Mouse (Mus musculus): ENCODE data around the gene Hist1h3h. TPM values are rescaled to one million over a fixed set of nuclear protein-coding genes. Genes with fewer than 3 reads are reported as not detected.
"Not testable (repeated sequence)": the region's sequence is repeated elsewhere in the genome, so short reads cannot be mapped to it uniquely, and the experiment has no call there.

Hist1h3h gene
- polyA plus RNA-seq, 1 experiment from 2014 or later: not detected

DNA sequence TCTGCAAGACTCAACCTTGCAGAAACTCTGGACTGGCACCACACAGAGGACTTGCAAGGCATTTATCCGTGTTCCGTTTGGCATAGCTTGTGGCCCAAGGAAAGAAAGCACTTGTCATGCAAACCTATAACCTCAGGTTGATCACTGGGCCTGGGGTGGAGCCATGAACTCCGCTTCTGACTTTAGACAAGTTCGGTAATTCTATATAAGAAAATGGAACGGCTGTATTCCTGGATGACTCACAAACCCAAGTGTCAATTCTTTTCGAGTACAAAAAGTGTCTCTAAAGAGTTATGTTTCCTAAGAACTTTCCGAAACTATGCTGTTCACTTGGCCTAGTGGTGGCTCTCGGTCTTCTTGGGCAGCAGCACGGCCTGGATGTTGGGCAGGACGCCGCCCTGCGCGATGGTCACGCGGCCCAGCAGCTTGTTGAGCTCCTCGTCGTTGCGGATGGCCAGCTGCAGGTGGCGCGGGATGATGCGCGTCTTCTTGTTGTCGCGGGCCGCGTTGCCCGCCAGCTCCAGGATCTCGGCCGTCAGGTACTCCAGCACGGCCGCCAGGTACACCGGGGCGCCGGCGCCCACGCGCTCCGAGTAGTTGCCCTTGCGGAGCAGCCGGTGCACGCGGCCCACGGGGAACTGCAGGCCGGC is 3.8 kb downstream of the Hist1h3h start:
- 9% methylated on average over 7 of the region's 44 CpGs for WGBS (ENCODE audit: missing documents)
- H3K79me2 ChIP-seq (ENCODE audit: inconsistent target); H3K36me3 ChIP-seq (ENCODE audit: inconsistent target): not testable (repeated sequence)
- H3K27ac ChIP-seq: peak overlapping the region; percentile 65
- H3K4me3 ChIP-seq (ENCODE audit: inconsistent target): peak overlapping the region; percentile 6; the same call in 1 of the 2 replicates

DNA sequence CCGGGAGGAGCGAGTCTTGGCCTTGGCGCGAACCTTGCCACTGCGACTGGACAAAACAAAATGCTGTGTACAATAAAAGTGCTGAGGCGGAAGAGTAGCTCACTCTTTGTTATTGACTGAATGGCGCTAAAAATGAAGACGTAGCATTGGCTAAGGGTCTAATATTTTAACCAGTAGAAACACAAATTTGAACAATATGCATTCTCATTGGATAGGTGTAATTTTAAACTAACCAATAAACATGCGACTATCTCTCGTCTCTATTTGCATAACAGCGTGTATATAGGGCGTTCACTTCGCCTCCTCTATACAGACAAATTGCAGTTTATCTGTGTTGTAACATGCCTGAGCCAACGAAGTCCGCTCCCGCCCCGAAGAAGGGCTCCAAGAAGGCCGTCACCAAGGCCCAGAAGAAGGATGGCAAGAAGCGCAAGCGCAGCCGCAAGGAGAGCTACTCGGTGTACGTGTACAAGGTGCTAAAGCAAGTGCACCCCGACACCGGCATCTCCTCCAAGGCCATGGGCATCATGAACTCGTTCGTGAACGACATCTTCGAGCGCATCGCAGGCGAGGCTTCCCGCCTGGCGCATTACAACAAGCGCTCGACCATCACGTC is 4.4 kb downstream of the Hist1h3h start, which contains the start of gene Hist1h2bm:
Gene Hist1h2bm, plus strand, starts transcription at position 288 of the 616 bp plus-strand sequence.
- H3K27ac ChIP-seq: peak within 1 kb of the TSS; percentile 65
- peak within 1 kb of the TSS; percentile 6; the same call in 1 of the 2 replicates for H3K4me3 ChIP-seq (ENCODE audit: inconsistent target)
- not testable (repeated sequence) for H3K79me2 ChIP-seq (ENCODE audit: inconsistent target); H3K36me3 ChIP-seq (ENCODE audit: inconsistent target)
- WGBS (ENCODE audit: missing documents): 0% methylated on average over 23 of the region's 37 CpGs

DNA sequence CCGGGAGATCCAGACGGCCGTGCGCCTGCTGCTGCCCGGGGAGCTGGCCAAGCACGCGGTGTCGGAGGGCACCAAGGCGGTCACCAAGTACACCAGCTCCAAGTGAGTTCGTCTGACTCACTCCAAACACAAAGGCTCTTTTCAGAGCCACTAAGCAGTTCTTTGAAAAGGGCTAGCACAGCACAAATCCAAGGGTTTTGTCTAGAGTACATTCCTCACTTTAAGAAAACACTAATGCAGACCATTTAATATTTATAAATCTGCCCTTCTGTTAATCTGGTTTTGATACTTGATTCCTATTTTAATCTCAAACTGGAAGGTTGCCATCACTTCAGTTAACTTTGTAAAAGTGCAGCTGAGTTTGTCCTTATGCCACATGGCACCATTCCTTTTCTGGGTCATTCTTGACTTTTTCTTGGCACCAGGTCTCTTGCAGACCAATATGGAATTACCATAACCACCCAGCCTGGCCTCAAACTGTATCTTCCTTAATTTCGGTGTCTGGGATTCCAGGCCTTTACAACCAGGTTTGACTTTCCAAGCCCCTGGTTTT is 5.0 kb downstream of the Hist1h3h start:
- no peaks in the 10 kb centered on the region for H3K36me3 ChIP-seq (ENCODE audit: inconsistent target)
- WGBS (ENCODE audit: missing documents): 14% methylated on average over 6 of the region's 11 CpGs
- no peak overlapping the region for H3K4me3 ChIP-seq (ENCODE audit: inconsistent target)
- H3K79me2 ChIP-seq (ENCODE audit: inconsistent target): no peaks in the 10 kb centered on the region
- H3K27ac ChIP-seq: peak overlapping the region; percentile 35

DNA sequence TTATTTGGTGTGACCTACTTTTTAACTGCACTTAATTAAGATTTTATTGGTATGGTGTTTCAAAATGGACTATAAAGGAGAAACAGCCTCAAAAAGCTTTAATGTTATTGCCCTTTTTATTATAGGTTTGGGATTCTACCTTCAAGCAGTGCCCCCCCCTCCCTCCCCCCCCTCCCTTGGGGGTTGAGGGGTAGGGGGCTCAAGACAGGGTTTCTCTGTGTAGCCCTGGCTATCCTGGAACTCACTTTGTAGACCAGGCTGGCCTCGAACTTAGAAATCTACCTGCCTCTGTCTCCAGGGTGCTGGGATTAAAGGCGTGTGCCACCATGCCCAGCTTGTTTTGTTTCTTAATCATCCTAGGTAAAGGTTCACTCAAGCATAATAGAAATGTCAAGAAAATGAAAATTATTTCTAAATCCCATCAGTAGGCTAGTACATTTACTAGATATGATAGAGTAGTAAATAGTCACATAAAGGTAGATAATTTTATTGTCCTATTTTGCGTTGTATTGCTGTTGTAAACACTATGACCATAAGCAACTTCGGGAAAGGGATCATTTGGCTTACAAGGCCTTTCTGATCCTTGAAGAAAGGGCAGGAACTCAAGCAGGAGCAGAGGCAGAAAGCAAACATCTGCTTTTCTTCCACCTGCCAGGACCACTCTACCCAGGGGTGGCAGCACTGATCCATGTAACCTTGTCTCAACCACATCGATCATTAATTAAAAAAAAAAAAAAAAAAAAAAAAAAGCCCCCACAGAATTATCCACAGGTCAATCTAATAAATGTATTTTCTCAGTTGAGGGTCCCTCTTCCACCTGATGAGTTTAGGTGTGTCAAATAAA is 5.8 kb downstream of the Hist1h3h start:
- whole genome bisulfite sequencing (ENCODE audit: missing documents): 60% methylated on average over 5 of the region's 5 CpGs
- Histone ChIP-seq H3K79me2 (ENCODE audit: inconsistent target) (no peaks in the 10 kb centered on the region), H3K4me3 (ENCODE audit: inconsistent target) (no peak overlapping the region), H3K36me3 (ENCODE audit: inconsistent target) (no peaks in the 10 kb centered on the region), H3K27ac (peak overlapping the region; percentile 35)

DNA sequence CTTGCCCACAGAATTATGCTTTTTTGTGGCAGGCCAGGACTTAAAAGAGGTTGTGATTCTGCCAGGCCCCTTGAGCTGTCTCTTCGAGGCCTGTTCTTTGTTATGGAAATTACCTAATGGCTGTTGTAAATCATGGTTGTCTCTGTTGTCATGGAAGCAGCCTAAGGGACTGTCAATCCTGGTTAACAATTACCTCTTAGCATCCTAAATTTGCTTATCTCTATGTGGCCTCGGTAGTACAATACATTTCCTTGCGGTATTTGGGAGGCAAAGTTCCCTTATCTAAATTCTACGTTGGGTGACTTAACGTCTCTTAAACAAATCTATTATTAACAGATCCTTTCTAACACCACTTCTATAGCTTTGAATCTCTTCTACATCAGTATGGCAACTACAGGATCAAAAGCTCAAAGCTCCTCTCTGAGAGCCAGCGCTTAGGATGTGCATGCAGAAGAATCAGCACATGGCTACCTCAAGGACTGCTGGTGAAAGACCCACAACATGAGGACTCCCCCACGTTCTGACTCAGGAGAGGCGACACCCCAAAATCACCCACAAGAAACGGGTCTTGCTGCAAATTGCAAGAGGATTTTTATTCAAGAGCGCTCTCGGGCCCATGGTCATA is 10.6 kb downstream of the Hist1h3h start:
- H3K4me3 ChIP-seq (ENCODE audit: inconsistent target): no peak overlapping the region
- H3K27ac ChIP-seq: no peak overlapping the region
- no peaks in the 10 kb centered on the region for H3K36me3 ChIP-seq (ENCODE audit: inconsistent target)
- H3K79me2 ChIP-seq (ENCODE audit: inconsistent target): no peaks in the 10 kb centered on the region
- WGBS (ENCODE audit: missing documents): 82% methylated on average over 8 of the region's 11 CpGs

DNA sequence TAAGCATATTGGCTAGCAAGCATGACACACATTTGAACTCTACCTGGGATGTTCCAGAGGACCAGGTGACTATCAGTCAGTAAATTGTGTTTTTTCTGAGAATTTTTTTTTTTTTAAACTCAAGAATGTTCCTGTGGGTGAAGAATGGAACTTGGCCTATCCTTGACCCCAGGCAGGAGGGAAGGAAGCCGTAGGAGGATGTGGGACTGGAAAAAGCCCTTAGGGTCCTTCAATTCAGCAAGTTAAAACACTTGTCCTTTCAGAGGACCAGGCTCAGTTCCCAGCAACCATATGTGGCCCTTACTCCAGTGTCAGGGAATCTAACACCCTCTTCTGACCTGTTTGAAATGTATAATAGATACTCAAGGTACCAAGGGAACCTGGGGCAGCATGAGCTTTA is 12.1 kb downstream of the Hist1h3h start:
- no peaks in the 10 kb centered on the region for H3K36me3 ChIP-seq (ENCODE audit: inconsistent target)
- no peaks in the 10 kb centered on the region for H3K79me2 ChIP-seq (ENCODE audit: inconsistent target)
- 100% methylated on average over 1 of the region's 1 CpGs for WGBS (ENCODE audit: missing documents)
- H3K27ac ChIP-seq: no peak overlapping the region
- no peak overlapping the region for H3K4me3 ChIP-seq (ENCODE audit: inconsistent target)

DNA sequence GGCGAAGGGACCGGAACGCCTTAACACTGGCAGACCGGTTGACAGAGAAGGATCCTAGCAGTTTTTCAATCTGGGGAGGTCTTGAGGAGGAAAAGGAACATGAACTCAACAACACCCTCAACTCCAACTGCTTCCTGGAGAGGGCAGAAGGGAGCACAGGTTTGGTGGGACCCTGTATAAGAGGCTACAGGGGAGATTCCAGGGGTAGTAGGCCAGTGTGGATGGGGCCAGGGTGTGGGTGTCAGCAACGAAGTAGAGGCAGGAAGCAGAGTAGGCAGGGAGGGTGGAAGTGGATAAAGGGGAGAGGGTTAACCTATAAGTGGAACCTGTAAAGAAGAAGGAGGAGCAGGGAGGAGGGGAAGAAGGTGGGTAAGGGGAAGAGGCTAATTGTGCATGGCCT is 16.0 kb downstream of the Hist1h3h start:
- H3K27ac ChIP-seq: no peak overlapping the region
- no peaks in the 10 kb centered on the region for H3K36me3 ChIP-seq (ENCODE audit: inconsistent target)
- 87% methylated on average over 5 of the region's 5 CpGs for WGBS (ENCODE audit: missing documents)
- no peak overlapping the region for H3K4me3 ChIP-seq (ENCODE audit: inconsistent target)
- H3K79me2 ChIP-seq (ENCODE audit: inconsistent target): no peaks in the 10 kb centered on the region

DNA sequence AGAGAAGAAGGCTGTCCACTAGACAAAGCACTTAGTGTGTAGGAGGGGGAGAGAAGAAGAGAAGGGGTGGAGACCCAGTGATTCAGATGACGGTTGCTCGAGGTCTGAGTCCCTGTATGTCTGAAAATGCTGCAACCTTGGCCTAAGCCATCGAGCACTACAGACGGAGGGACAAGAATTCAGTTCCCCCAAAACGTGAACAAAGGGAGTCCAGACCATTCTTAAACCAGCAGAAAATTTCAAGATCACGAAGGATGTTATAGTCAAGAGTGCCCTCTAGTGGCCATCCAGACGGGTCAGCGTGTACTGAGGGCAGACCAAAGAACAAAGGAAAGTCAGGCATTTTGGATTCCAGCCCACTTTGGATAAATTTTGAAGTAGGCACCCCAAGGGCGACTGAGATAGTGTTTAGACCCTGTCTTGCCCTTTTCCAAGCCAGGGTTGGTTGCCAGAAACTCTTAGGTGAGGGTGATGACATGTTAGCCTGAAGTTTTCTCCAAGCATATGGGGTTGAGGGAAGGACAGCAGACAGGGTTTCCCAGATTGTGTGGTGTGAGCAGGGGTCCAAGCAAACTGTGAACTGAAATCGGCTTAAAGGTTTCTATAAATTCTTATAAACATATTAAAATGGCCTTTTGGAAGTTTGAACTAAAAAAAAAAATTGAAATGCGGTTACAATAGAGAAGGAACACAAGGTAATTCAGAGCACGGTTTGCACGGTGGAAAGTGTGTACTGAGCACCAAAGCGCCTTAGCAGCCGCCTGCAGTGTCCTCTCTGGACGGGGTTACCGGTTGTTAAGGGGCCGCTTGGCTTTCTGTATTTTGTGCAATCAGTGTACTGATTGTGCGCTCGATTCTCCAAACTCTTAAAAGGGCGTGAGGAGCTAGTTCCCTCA is 16.8 kb downstream of the Hist1h3h start:
- WGBS (ENCODE audit: missing documents): 2% methylated on average over 21 of the region's 21 CpGs
- Histone ChIP-seq H3K36me3 (ENCODE audit: inconsistent target) (no peaks in the 10 kb centered on the region), H3K4me3 (ENCODE audit: inconsistent target) (peak overlapping the region; percentile 25), H3K27ac (peak overlapping the region; percentile 75), H3K79me2 (ENCODE audit: inconsistent target) (no peaks in the 10 kb centered on the region)

DNA sequence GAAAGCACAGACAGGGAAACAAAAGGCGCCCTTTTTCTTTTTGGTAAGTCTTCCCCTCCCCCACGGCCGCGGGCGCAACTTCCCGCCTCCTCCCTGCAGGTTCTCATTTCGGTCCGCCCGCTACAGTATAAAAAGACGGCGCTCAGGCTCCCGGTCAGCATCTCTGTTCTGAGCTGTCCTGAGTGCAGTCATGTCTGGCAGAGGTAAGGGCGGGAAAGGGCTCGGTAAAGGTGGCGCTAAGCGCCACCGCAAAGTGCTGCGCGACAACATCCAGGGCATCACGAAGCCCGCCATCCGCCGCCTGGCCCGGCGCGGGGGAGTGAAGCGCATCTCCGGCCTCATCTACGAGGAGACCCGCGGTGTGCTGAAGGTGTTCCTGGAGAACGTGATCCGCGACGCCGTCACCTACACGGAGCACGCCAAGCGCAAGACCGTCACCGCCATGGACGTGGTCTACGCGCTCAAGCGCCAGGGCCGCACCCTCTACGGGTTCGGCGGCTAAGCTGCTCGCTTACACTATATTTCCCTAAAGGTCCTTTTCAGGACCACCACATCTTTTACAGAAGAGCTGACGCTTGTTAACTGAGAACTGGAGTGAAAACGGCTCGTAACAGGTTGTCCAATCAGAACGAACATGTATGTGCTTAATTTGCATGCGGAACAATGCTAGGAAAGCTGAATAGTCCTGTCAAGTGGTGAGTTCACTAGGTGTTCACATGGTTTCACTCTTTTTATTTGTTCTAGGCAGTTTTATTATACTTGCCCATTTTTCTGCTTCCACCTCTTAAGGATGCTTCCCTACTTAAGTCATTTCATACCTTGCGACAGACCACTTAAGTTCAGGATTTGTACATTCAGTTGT is 17.7 kb downstream of the Hist1h3h start, which contains the start of gene Hist1h4j:
Gene Hist1h4j, plus strand, starts transcription at position 159 of the 862 bp plus-strand sequence.
- not testable (repeated sequence) for H3K36me3 ChIP-seq (ENCODE audit: inconsistent target); H3K79me2 ChIP-seq (ENCODE audit: inconsistent target)
- WGBS (ENCODE audit: missing documents): 1% methylated on average over 31 of the region's 56 CpGs
- H3K4me3 ChIP-seq (ENCODE audit: inconsistent target): peak within 1 kb of the TSS; percentile 25
- H3K27ac ChIP-seq: peak within 1 kb of the TSS; percentile 75

DNA sequence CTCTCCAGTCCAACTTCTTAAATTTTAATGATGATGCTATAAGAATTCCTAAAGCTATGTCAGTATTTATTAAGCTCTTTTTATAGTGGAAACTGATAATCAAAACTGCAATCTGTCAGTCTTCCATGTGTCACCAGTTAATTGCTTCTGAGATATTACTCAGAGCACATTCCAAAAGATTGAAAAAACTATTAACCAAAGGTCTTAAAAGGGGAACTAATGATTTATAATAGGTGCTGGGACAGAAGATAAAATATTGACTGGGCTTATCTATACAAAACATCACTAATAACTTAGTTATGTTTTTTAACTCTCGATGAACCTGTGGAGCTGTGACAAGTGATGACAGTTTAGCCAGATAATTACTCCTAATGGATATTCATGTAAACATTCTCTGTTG is 27.5 kb downstream of the Hist1h3h start:
- H3K4me3 ChIP-seq (ENCODE audit: inconsistent target): no peak overlapping the region
- 70% methylated on average over 1 of the region's 1 CpGs for WGBS (ENCODE audit: missing documents)
- no peaks in the 10 kb centered on the region for H3K36me3 ChIP-seq (ENCODE audit: inconsistent target)
- peaks cover 33% of the 10 kb centered on the region for H3K79me2 ChIP-seq (ENCODE audit: inconsistent target)
- H3K27ac ChIP-seq: no peak overlapping the region

DNA sequence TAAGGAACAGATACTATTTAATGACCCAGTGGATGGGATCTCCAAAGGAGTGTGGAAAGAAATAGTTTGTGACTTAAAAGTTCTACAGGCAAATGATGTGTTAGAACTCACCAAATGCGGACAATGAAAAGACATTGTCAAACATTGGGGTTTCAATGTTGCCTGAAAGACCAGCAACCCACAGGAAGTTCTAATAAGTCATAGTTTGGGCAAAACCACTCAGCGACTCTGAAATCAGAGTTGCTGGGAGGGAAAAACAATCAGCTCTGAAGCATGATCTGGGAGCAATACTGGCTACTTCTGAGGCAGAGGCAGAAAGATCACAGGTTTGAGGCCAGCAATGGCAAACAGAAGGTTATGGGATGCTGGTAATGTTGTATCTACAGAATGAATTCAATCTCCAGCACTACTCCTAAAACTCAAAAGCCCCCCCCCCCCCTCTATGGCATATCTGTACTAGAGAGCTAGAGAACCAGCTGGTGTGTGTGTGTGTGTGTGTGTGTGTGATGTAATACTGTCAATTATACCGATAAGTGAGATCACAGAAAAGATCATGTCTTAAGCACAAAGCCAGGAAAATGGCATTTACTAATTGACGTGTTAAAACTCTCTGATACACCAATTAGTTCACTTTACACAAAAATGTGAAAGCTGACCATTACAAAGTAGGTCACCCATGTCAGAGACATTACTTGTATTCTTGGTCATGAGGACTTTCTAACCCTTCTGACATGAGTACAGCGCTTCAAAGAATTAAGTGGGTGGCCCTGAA is 32.1 kb downstream of the Hist1h3h start:
- WGBS (ENCODE audit: missing documents): 11% methylated on average over 4 of the region's 5 CpGs
- H3K4me3 ChIP-seq (ENCODE audit: inconsistent target): peak overlapping the region; percentile 43

More for the DNA sequence above, 32.1 kb downstream of the Hist1h3h start:
- H3K36me3 ChIP-seq (ENCODE audit: inconsistent target): no peaks in the 10 kb centered on the region
- peak overlapping the region; percentile 40 for H3K27ac ChIP-seq
- H3K79me2 ChIP-seq (ENCODE audit: inconsistent target): peaks cover 35% of the 10 kb centered on the region
